Mouse (Mus musculus): ENCODE measurements around the gene Dlat. TPM values are rescaled to one million over a fixed set of nuclear protein-coding genes. Genes with fewer than 3 reads are reported as not detected.

Gene Dlat
- 48.6 and 54.9 TPM in 2 replicates for polyA plus RNA-seq (2014; fragmentation: Nextera tagmentation; extraction: Ambion mirVana)

DNA sequence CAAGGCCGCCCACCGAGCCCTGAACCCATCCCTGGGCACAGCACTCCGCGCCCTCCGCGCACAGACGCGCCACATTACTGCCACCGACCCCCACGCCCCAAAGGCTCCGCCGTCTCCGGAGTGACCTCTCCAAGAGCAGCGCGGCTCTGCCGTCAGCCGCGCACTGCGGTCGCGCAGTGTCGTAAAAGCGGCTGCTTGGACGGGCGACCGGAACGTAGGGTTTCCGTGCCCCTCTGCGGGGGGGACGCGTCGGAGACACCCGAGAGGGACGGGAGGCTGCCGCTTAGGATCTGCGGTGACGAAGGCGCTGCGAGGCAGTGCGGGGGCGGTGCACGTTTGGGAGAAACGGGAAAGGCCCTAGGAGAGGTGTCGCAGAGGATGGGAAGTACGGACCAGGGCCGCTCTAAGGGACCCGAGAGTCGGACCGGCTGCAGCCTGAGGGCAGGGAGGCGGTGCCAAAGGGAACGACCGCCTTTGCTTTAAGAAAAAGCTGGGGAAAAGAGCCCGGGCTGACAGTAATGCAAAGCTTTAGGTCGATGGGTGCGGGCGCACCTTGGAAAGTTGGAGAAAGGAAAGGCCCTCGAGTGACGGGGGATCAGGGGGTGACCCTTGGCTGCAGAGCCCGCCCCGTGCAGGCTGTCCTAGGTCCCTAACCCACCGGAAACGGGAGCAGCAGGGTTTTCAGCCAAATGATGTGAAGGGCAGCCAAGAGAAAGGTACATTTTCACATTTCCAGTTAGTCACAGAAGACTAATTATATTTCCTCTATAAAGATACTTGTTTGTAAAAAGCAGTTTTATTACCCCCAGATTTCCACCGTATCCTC is at the start of gene Dlat:
Gene Dlat, minus strand, starts transcription at position 389 of the 826 bp plus-strand sequence.
- DNase-seq (peak; percentile 93), ATAC-seq (ENCODE audit: low FRiP score, low TSS enrichment) (peak; percentile 92)
- Histone ChIP-seq H3K36me3 (ENCODE audit: control insufficient read depth, insufficient read depth, low read length) (peaks cover 38% of the 10 kb centered on the region), H3K9ac (replicated peaks; ENCODE audit: low read length) (peak within 1 kb of the TSS; percentile 90), H3K27me3 (ENCODE audit: control insufficient read depth, insufficient read depth, low read length) (no peaks in the 10 kb centered on the region), H3K27ac (replicated peaks; ENCODE audit: low read depth, low read length) (peak within 1 kb of the TSS; percentile 86), H3K4me1 (ENCODE audit: control insufficient read depth, insufficient read depth, low read length) (peaks cover 12% of the 10 kb centered on the region; the same call in 1 of the 2 replicates), H3K4me2 (ENCODE audit: low read length) (peak within 1 kb of the TSS; percentile 82), H3K4me3 (replicated peaks; ENCODE audit: low read depth, low read length) (peak within 1 kb of the TSS; percentile 91), H3K9me3 (ENCODE audit: control insufficient read depth, low read length) (no peaks in the 10 kb centered on the region)
- under 1% methylated on average over 63 of the region's 63 CpGs for WGBS

DNA sequence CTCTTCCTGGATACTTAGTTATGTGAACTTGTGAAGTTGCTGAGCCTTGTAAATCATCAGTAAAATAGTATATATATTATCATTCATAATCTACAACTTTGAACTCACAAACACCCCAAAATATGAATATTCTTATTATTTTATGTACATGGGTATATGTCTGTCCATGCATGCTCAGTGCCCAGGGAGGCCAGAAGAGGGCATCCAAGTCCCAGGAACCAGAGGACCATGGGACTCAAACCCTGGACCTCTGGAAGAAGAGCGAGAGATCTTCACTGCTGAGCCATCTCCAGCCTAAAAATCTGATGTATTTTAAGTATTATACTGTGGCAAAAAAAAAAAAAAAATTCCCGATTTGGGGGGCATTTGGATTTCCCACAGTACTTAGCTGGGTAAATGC is 49.5 kb upstream of the Dlat start:
- H3K9ac ChIP-seq (replicated peaks; ENCODE audit: low read length): no peak overlapping the region
- DNase-seq: peak; percentile 61
- no peaks in the 10 kb centered on the region for H3K9me3 ChIP-seq (ENCODE audit: control insufficient read depth, low read length)
- no peak overlapping the region for H3K27ac ChIP-seq (replicated peaks; ENCODE audit: low read depth, low read length)
- H3K27me3 ChIP-seq (ENCODE audit: control insufficient read depth, insufficient read depth, low read length): no peaks in the 10 kb centered on the region
- H3K36me3 ChIP-seq (ENCODE audit: control insufficient read depth, insufficient read depth, low read length): peaks cover 31% of the 10 kb centered on the region
- no peaks in the 10 kb centered on the region for H3K4me1 ChIP-seq (ENCODE audit: control insufficient read depth, insufficient read depth, low read length)
- H3K4me2 ChIP-seq (ENCODE audit: low read length): no peak overlapping the region
- no peak overlapping the region for H3K4me3 ChIP-seq (replicated peaks; ENCODE audit: low read depth, low read length)
- ATAC-seq (ENCODE audit: low FRiP score, low TSS enrichment): no peak
- WGBS: 27% methylated on average over 2 of the region's 2 CpGs

- DNase-seq: no peak
- no peak for ATAC-seq (ENCODE audit: low FRiP score, low TSS enrichment)
- H3K27me3 ChIP-seq (ENCODE audit: control insufficient read depth, insufficient read depth, low read length): no peaks in the 10 kb centered on the region; the same call in 1 of the 2 replicates
- no peaks in the 10 kb centered on the region for H3K9me3 ChIP-seq (ENCODE audit: control insufficient read depth, low read length)
- no peak overlapping the region for H3K4me3 ChIP-seq (replicated peaks; ENCODE audit: low read depth, low read length)
- H3K4me1 ChIP-seq (ENCODE audit: control insufficient read depth, insufficient read depth, low read length): no peaks in the 10 kb centered on the region
- no peak overlapping the region for H3K27ac ChIP-seq (replicated peaks; ENCODE audit: low read depth, low read length)
- H3K9ac ChIP-seq (replicated peaks; ENCODE audit: low read length): no peak overlapping the region
- H3K36me3 ChIP-seq (ENCODE audit: control insufficient read depth, insufficient read depth, low read length): peaks cover 40% of the 10 kb centered on the region
- 43% methylated on average over 6 of the region's 6 CpGs for WGBS
- H3K4me2 ChIP-seq (ENCODE audit: low read length): no peak overlapping the region
These were observed 45.3 kb upstream of the Dlat start for GRCm38 (mm10) chr9:50704907-50705306.

DNA sequence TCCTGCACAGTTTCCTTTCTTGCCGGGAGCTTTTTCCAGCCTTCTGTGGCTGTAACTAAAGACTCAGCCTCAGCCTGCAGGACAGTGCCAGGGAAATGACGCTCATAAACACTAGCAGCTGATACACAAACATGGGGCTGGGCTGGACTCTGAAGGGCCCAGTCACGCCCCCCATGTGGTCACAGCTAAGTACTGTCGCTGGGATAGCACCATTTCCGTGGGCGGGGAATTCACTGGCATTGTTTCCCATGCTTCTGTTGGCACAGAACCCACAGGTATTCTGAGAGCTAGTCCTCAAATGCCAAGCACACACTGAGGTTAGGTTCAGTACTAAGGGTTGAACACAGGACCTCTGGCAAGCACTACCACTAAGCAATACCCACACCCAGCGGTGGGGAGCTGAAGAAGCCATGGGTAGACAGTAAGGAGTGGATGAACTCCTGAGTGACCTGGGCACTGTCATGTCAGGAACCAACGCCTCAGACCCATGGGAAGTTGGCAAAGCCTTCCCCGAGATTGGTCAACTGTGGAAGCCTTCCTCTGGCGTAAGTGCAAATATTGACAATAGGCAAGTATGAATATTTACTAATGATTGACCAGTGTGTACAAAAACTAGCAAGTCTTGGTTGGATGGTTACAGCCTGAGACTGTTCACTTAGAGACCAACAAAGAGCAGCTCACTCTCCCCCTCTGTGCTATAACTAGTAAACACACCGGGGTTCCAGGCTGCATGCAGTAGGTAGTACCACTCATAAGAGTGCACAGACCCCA is 41.5 kb upstream of the Dlat start:
- H3K27ac ChIP-seq (replicated peaks; ENCODE audit: low read depth, low read length): no peak overlapping the region
- no peaks in the 10 kb centered on the region; the same call in 1 of the 2 replicates for H3K27me3 ChIP-seq (ENCODE audit: control insufficient read depth, insufficient read depth, low read length)
- no peak overlapping the region for H3K4me2 ChIP-seq (ENCODE audit: low read length)
- ATAC-seq (ENCODE audit: low FRiP score, low TSS enrichment) (no peak), DNase-seq (no peak)
- peaks cover 22% of the 10 kb centered on the region for H3K36me3 ChIP-seq (ENCODE audit: control insufficient read depth, insufficient read depth, low read length)
- H3K4me1 ChIP-seq (ENCODE audit: control insufficient read depth, insufficient read depth, low read length): peaks cover 27% of the 10 kb centered on the region
- H3K4me3 ChIP-seq (replicated peaks; ENCODE audit: low read depth, low read length): no peak overlapping the region
- H3K9ac ChIP-seq (replicated peaks; ENCODE audit: low read length): no peak overlapping the region
- no peaks in the 10 kb centered on the region for H3K9me3 ChIP-seq (ENCODE audit: control insufficient read depth, low read length)
- WGBS: 64% methylated on average over 11 of the region's 11 CpGs

DNA sequence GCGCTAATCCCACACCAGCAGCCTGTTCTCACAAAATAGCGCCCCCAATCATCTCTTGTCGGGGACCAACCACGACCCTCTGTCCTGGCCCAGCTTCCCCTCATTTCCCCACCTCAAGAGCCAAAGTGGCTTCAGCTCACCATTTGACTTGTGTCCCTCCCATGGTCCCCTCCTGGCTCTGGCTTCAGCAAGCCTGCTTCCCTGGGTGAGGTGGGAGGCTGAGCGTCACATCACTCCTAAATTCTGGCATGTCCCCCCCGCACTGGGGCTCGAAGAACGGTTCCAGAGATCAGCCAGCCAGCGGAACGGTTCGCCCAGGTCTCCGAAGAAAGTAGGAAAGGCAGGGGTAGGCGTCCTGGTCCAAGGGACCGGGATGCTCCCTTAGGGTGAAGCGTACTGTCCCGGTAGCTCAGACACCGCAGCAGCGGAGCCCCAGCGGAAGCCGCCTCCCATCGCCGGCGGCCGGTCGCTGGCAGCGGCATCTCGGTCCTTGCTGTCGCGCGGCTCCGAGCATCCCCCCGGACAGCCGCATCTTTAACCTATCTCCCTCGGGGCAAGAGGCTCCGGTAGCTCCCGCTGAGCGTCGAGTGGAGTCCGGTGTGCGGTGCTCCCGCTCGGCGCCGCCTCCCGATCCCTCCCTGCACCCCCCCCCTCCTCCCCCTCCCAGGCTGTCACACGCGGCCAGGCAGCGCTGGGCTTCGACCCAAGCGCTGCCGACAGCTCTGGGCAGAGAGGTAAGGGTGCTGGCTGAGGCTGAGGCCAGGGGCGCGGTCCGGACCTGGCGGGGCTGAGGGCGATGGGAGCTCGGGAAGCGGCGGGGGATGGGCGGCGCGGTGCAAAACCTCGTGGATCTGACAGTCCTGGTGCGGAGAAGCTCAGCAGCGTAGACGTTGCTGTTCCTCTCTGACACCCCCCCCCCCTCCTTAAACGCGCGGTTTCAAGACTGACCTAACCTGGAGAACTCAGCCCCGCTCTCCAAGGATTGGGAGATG is 39.1 kb upstream of the Dlat start:
- H3K36me3 ChIP-seq (ENCODE audit: control insufficient read depth, insufficient read depth, low read length): peaks cover 23% of the 10 kb centered on the region
- no peaks in the 10 kb centered on the region; the same call in 1 of the 2 replicates for H3K27me3 ChIP-seq (ENCODE audit: control insufficient read depth, insufficient read depth, low read length)
- peak overlapping the region; percentile 73 for H3K9ac ChIP-seq (replicated peaks; ENCODE audit: low read length)
- no peaks in the 10 kb centered on the region for H3K9me3 ChIP-seq (ENCODE audit: control insufficient read depth, low read length)
- H3K27ac ChIP-seq (replicated peaks; ENCODE audit: low read depth, low read length): peak overlapping the region; percentile 68
- peak overlapping the region; percentile 65 for H3K4me3 ChIP-seq (replicated peaks; ENCODE audit: low read depth, low read length)
- H3K4me1 ChIP-seq (ENCODE audit: control insufficient read depth, insufficient read depth, low read length): peaks cover 27% of the 10 kb centered on the region
- under 1% methylated on average over 67 of the region's 70 CpGs for WGBS
- DNase-seq: peak; percentile 71
- H3K4me2 ChIP-seq (ENCODE audit: low read length): peak overlapping the region; percentile 87
- peak; percentile 71 for ATAC-seq (ENCODE audit: low FRiP score, low TSS enrichment)

- H3K4me2 ChIP-seq (ENCODE audit: low read length): peak overlapping the region; percentile 87
- WGBS: 1% methylated on average over 12 of the region's 12 CpGs
- H3K4me3 ChIP-seq (replicated peaks; ENCODE audit: low read depth, low read length): peak overlapping the region; percentile 65
- DNase-seq (peak; percentile 90), ATAC-seq (ENCODE audit: low FRiP score, low TSS enrichment) (peak; percentile 72)
- H3K9ac ChIP-seq (replicated peaks; ENCODE audit: low read length): peak overlapping the region; percentile 38
- H3K4me1 ChIP-seq (ENCODE audit: control insufficient read depth, insufficient read depth, low read length): peaks cover 29% of the 10 kb centered on the region
- H3K36me3 ChIP-seq (ENCODE audit: control insufficient read depth, insufficient read depth, low read length): peaks cover 26% of the 10 kb centered on the region
- no peaks in the 10 kb centered on the region; the same call in 1 of the 2 replicates for H3K27me3 ChIP-seq (ENCODE audit: control insufficient read depth, insufficient read depth, low read length)
- peak overlapping the region; percentile 71 for H3K27ac ChIP-seq (replicated peaks; ENCODE audit: low read depth, low read length)
- no peaks in the 10 kb centered on the region for H3K9me3 ChIP-seq (ENCODE audit: control insufficient read depth, low read length)
These were observed 38.1 kb upstream of the Dlat start for GRCm38 (mm10) chr9:50697706-50698041.

DNA sequence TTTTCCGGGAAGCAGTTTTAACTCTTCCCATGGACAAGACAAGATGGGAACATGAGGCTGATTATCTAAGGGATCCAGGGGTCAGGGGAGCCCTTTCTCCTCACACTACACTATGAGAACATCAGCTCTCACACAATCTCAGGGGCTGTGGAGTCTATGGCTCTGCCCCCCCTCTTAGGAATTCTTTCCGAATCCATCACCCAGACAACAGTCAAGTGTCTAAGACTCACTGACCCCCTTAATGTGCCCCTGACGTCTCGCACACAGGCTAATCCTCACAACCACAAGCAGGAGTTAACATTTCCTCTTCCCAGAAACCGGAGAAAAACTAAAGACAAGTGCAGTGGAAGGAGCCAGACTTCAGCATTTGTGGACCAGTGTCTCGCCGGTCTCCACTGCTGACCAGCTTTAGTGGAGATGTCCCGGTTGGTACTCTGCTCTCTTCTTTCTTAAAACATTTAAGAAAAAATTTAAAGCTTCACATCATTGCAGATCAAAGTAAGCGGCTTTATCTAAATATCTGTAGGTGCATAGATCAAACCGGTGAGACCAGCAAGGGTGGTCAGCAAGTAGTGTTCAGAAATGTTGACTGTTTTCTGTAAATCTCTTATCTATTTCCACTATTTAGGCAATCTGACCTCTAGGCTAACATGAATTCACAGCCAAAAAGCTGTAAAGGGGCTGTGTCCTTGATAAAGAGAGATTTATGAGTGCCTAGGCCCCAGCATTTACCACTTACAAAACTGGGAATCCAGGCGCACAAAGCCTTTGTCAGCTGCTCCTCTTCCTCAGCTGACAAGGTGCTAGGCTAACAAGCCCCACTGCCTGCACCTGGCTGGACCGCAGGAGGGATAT is 37.5 kb upstream of the Dlat start:
- Histone ChIP-seq H3K4me3 (replicated peaks; ENCODE audit: low read depth, low read length) (peak overlapping the region; percentile 65), H3K9me3 (ENCODE audit: control insufficient read depth, low read length) (no peaks in the 10 kb centered on the region), H3K4me2 (ENCODE audit: low read length) (peak overlapping the region; percentile 87), H3K27me3 (ENCODE audit: control insufficient read depth, insufficient read depth, low read length) (no peaks in the 10 kb centered on the region; the same call in 1 of the 2 replicates), H3K9ac (replicated peaks; ENCODE audit: low read length) (peak overlapping the region; percentile 38), H3K4me1 (ENCODE audit: control insufficient read depth, insufficient read depth, low read length) (peaks cover 29% of the 10 kb centered on the region), H3K36me3 (ENCODE audit: control insufficient read depth, insufficient read depth, low read length) (peaks cover 30% of the 10 kb centered on the region), H3K27ac (replicated peaks; ENCODE audit: low read depth, low read length) (peak overlapping the region; percentile 71)
- DNase-seq: peak; percentile 51
- no peak for ATAC-seq (ENCODE audit: low FRiP score, low TSS enrichment)
- 19% methylated on average over 12 of the region's 12 CpGs for WGBS

All from midbrain, embryonic 14.5 days (tissue).